Mouse (Mus musculus): ENCODE results near the gene Isl1. TPM values are rescaled to one million over a fixed set of nuclear protein-coding genes. Genes with fewer than 3 reads are reported as not detected.

Isl1 gene
- polyA plus RNA-seq, 1 experiment from 2014 or later: 18.6 TPM

DNA sequence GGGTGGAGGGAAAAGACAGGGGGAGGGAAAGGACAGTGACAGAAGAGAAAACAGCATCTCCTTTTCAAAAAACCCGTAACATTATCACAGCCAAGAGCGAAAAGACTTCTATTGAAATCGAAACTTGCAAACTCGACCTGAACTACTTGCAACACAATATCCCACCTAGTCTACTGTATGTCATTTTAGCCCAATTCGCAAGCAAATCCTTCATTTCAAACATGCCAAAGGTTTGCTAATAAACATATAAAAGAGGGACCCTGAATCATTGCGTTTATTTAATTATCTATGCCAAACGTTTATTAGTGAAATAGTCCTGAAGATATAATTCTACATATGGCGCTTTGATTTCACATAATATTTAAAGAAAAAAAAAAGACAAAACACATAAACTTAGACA is 11.5 kb downstream of the Isl1 start:
- peak; percentile 93 for DNase-seq (ENCODE audit: low spot score, missing footprints)
- no peaks in the 10 kb centered on the region for H3K9me3 ChIP-seq (ENCODE audit: control insufficient read depth, low read length)
- H3K27ac ChIP-seq (ENCODE audit: low read depth, low read length): no peak overlapping the region
- H3K4me3 ChIP-seq (ENCODE audit: low read depth, low read length): no peak overlapping the region
- WGBS: 1% methylated on average over 8 of the region's 8 CpGs
- peaks cover 96% of the 10 kb centered on the region for H3K27me3 ChIP-seq (ENCODE audit: control insufficient read depth, insufficient read depth, low read length)
- no peaks in the 10 kb centered on the region for H3K36me3 ChIP-seq (ENCODE audit: control insufficient read depth, insufficient read depth, low read length)
- H3K4me1 ChIP-seq (ENCODE audit: control insufficient read depth, insufficient read depth, low read length): no peaks in the 10 kb centered on the region
- ATAC-seq (ENCODE audit: low FRiP score): no peak
- no peak overlapping the region for H3K4me2 ChIP-seq
- no peak overlapping the region for H3K9ac ChIP-seq (ENCODE audit: low read length)

- Histone ChIP-seq H3K4me2 (no peak overlapping the region), H3K4me1 (ENCODE audit: control insufficient read depth, insufficient read depth, low read length) (no peaks in the 10 kb centered on the region), H3K9ac (ENCODE audit: low read length) (no peak overlapping the region), H3K27ac (ENCODE audit: low read depth, low read length) (no peak overlapping the region), H3K36me3 (ENCODE audit: control insufficient read depth, insufficient read depth, low read length) (no peaks in the 10 kb centered on the region), H3K27me3 (ENCODE audit: control insufficient read depth, insufficient read depth, low read length) (peaks cover 95% of the 10 kb centered on the region), H3K4me3 (ENCODE audit: low read depth, low read length) (no peak overlapping the region), H3K9me3 (ENCODE audit: control insufficient read depth, low read length) (no peaks in the 10 kb centered on the region)
- peak; percentile 41 for ATAC-seq (ENCODE audit: low FRiP score)
- DNase-seq (ENCODE audit: low spot score, missing footprints): peak; percentile 95
- WGBS: under 1% methylated on average over 33 of the region's 33 CpGs
Observed at GRCm38 (mm10) chr13:116297048-116297811, 12.3 kb downstream of the Isl1 start.

DNA sequence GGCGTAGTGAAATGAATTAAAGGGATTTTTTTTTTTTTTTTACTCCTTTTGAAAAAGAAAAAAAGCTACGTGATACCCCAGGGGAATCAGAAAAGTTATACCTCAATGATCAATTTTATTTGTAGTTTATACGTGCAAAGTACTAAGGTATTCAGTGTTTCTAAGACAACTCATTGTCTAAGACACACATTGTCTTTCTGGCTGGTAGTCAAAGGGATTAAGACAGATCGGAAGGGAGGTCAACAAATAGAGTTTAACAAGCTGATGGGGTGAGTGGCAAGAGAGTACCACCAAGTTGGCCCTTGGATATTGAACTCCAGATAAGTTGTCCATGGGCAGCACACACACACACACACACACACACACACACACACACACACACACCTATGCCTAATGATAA is 14.1 kb downstream of the Isl1 start:
- Histone ChIP-seq H3K4me2 (no peak overlapping the region), H3K4me3 (ENCODE audit: low read depth, low read length) (no peak overlapping the region), H3K9ac (ENCODE audit: low read length) (no peak overlapping the region), H3K27ac (ENCODE audit: low read depth, low read length) (no peak overlapping the region), H3K9me3 (ENCODE audit: control insufficient read depth, low read length) (no peaks in the 10 kb centered on the region), H3K27me3 (ENCODE audit: control insufficient read depth, insufficient read depth, low read length) (peaks cover 80% of the 10 kb centered on the region), H3K36me3 (ENCODE audit: control insufficient read depth, insufficient read depth, low read length) (no peaks in the 10 kb centered on the region), H3K4me1 (ENCODE audit: control insufficient read depth, insufficient read depth, low read length) (no peaks in the 10 kb centered on the region)
- under 1% methylated on average over 4 of the region's 4 CpGs for WGBS
- ATAC-seq (ENCODE audit: low FRiP score) (no peak), DNase-seq (ENCODE audit: low spot score, missing footprints) (peak; percentile 91)

GRCm38 (mm10) chr13:116294734-116295133 is 14.8 kb downstream of the Isl1 start:
- Histone ChIP-seq H3K27me3 (ENCODE audit: control insufficient read depth, insufficient read depth, low read length) (peaks cover 76% of the 10 kb centered on the region), H3K4me3 (ENCODE audit: low read depth, low read length) (no peak overlapping the region), H3K9me3 (ENCODE audit: control insufficient read depth, low read length) (no peaks in the 10 kb centered on the region), H3K9ac (ENCODE audit: low read length) (no peak overlapping the region), H3K4me1 (ENCODE audit: control insufficient read depth, insufficient read depth, low read length) (no peaks in the 10 kb centered on the region), H3K4me2 (no peak overlapping the region), H3K27ac (ENCODE audit: low read depth, low read length) (no peak overlapping the region), H3K36me3 (ENCODE audit: control insufficient read depth, insufficient read depth, low read length) (no peaks in the 10 kb centered on the region)
- DNase-seq (ENCODE audit: low spot score, missing footprints) (peak; percentile 94), ATAC-seq (ENCODE audit: low FRiP score) (no peak)
- WGBS: 0% methylated on average over 6 of the region's 6 CpGs

DNA sequence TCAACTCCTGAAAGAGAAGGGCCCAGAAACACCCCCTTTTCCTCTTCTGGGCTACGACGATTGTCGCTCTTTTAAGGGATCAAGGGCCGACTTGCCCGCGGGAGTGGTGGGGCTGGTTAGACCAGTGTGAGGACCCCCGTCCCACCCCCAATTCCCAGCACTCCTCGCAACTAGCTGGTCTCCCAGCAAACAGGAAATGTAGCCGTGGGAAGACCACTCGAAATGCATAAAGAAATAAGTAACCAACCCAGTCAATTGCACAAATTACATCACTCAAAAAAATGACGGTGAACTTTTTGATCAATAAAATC is 15.4 kb downstream of the Isl1 start:
- peak; percentile 31; the same call in 1 of the 2 replicates for ATAC-seq (ENCODE audit: low FRiP score)
- no peak overlapping the region for H3K27ac ChIP-seq (ENCODE audit: low read depth, low read length)

GRCm38 (mm10) chr13:116293301-116294150 is 16.0 kb downstream of the Isl1 start:
- 2% methylated on average over 27 of the region's 27 CpGs for WGBS
- Histone ChIP-seq H3K9me3 (ENCODE audit: control insufficient read depth, low read length) (no peaks in the 10 kb centered on the region), H3K4me3 (ENCODE audit: low read depth, low read length) (no peak overlapping the region), H3K36me3 (ENCODE audit: control insufficient read depth, insufficient read depth, low read length) (no peaks in the 10 kb centered on the region), H3K9ac (ENCODE audit: low read length) (no peak overlapping the region), H3K27ac (ENCODE audit: low read depth, low read length) (no peak overlapping the region), H3K4me1 (ENCODE audit: control insufficient read depth, insufficient read depth, low read length) (no peaks in the 10 kb centered on the region), H3K27me3 (ENCODE audit: control insufficient read depth, insufficient read depth, low read length) (peaks cover 64% of the 10 kb centered on the region), H3K4me2 (peak overlapping the region; percentile 19; the same call in 1 of the 2 replicates)
- peak; percentile 67 for ATAC-seq (ENCODE audit: low FRiP score)
- DNase-seq (ENCODE audit: low spot score, missing footprints): peak; percentile 95

More for the DNA sequence above, 15.4 kb downstream of the Isl1 start:
- Histone ChIP-seq H3K4me3 (ENCODE audit: low read depth, low read length) (no peak overlapping the region), H3K4me1 (ENCODE audit: control insufficient read depth, insufficient read depth, low read length) (no peaks in the 10 kb centered on the region), H3K36me3 (ENCODE audit: control insufficient read depth, insufficient read depth, low read length) (no peaks in the 10 kb centered on the region), H3K27me3 (ENCODE audit: control insufficient read depth, insufficient read depth, low read length) (peaks cover 70% of the 10 kb centered on the region), H3K9me3 (ENCODE audit: control insufficient read depth, low read length) (no peaks in the 10 kb centered on the region), H3K4me2 (peak overlapping the region; percentile 19; the same call in 1 of the 2 replicates), H3K9ac (ENCODE audit: low read length) (no peak overlapping the region)
- no peak for DNase-seq (ENCODE audit: low spot score, missing footprints)
- under 1% methylated on average over 11 of the region's 11 CpGs for WGBS

DNA sequence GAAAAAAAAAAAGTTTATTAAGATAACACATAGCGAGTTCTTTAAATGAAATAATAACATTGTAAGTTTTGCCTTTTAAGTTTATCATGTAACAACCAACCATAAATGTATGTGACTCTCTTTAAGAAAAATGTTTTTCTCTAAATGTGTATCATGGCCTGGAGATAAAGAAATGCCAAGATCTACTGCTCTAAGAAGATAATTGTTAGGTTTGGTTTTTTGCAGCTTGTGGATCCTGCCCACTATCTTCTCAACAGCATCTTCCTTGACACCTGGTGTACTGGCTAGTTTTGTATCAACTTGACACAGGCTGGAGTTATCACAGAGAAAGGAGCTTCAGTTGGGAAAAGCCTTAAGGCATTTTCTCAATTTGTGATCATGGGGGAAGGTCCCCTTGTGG is 19.8 kb downstream of the Isl1 start:
- DNase-seq (ENCODE audit: low spot score, missing footprints) (no peak), ATAC-seq (ENCODE audit: low FRiP score) (no peak)
- Histone ChIP-seq H3K4me3 (ENCODE audit: low read depth, low read length) (no peak overlapping the region), H3K4me1 (ENCODE audit: control insufficient read depth, insufficient read depth, low read length) (no peaks in the 10 kb centered on the region), H3K36me3 (ENCODE audit: control insufficient read depth, insufficient read depth, low read length) (no peaks in the 10 kb centered on the region), H3K9me3 (ENCODE audit: control insufficient read depth, low read length) (no peaks in the 10 kb centered on the region), H3K4me2 (no peak overlapping the region), H3K9ac (ENCODE audit: low read length) (no peak overlapping the region), H3K27ac (ENCODE audit: low read depth, low read length) (no peak overlapping the region), H3K27me3 (ENCODE audit: control insufficient read depth, insufficient read depth, low read length) (peaks cover 28% of the 10 kb centered on the region)
- 95% methylated on average over 1 of the region's 1 CpGs for WGBS

- Histone ChIP-seq H3K4me3 (ENCODE audit: low read depth, low read length) (no peak overlapping the region), H3K4me2 (no peak overlapping the region), H3K27me3 (ENCODE audit: control insufficient read depth, insufficient read depth, low read length) (no peaks in the 10 kb centered on the region), H3K27ac (ENCODE audit: low read depth, low read length) (no peak overlapping the region), H3K9ac (ENCODE audit: low read length) (no peak overlapping the region), H3K9me3 (ENCODE audit: control insufficient read depth, low read length) (no peaks in the 10 kb centered on the region), H3K4me1 (ENCODE audit: control insufficient read depth, insufficient read depth, low read length) (no peaks in the 10 kb centered on the region; the same call in 1 of the 2 replicates), H3K36me3 (ENCODE audit: control insufficient read depth, insufficient read depth, low read length) (no peaks in the 10 kb centered on the region)
- WGBS: 46% methylated on average over 9 of the region's 9 CpGs
- ATAC-seq (ENCODE audit: low FRiP score): peak; percentile 55
- DNase-seq (ENCODE audit: low spot score, missing footprints): peak; percentile 75
Observed at GRCm38 (mm10) chr13:116279207-116279772, 30.2 kb downstream of the Isl1 start.
